In the genomic region with DNA sequence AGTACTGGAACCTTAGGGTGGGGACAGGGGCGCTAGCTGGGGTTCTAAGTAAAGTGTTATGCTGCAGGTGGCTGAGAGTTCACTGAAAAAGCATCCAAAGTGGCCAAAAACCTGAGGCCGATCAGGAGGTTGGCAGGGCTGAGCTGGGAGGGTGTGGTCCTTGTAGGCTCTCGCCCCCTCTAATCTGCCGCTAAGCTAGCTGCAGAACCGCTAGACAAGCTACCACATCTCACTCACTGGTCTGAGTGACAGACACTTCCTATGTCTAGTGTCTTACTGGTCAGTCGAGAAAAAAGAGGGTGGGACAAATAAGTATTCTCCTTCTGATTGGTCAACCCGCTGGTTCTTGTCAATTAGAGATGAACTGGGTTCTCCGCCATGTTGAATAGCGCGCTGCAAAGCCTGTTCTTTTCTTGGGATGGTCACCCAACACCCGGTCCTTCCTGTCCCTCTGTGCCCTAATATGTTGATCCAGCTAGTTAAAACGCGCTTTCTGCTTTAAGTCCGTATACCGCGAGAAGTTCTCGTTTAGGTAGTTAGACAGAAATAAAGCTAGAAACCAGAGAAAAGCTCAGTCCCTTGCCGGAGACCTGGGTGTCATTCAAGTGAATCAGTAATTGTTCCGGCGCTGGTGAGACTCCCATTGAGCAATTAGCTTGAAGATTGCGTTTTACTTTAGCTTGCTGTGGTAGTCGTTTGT, we compare ENCODE assay signal across 8 mouse cellular contexts. TPM values are rescaled to one million over a fixed set of nuclear protein-coding genes. Genes with fewer than 3 reads are reported as not detected.
A peak's percentile ranks its signal among the peaks of the same experiment; 100 is the strongest.
DNase-seq lines count a peak whose midpoint lies in the region; ATAC-seq lines count a peak whose summit lies in the region.

A gene (plus strand): TSS at position 51 of the 700 bp plus-strand sequence.

- peak; percentile 97 for ATAC-seq in inflammation-experienced regulatory T-cells, adult 6 months

- peaks cover 30% of the 10 kb centered on the region for H3K36me3 ChIP-seq in megakaryocyte, embryonic 14.5 days (replicated peaks; ENCODE audit: low read length)

- peaks cover 3% of the 10 kb centered on the region for H3K27me3 ChIP-seq in megakaryocyte, embryonic 14.5 days (replicated peaks)

- no peaks in the 10 kb centered on the region for H3K9me3 ChIP-seq in megakaryocyte, embryonic 14.5 days

- H3K4me1 ChIP-seq in megakaryocyte, embryonic 14.5 days: peaks cover 11% of the 10 kb centered on the region

- intact Hi-C loops in gastrocnemius, postnatal 14 days (cut with DNase I; ENCODE audit: low total_unique reads): loop anchor here (10.0 kb wide), 1 partner anchor 137 kb away; no protein-coding TSS in a partner anchor

- peak within 1 kb of the TSS; percentile 96 for H3K4me3 ChIP-seq in megakaryocyte, embryonic 14.5 days (replicated peaks)

- peak; percentile 73 for DNase-seq in adrenal gland, adult 8-10 months
- peak; percentile 91 for DNase-seq in embryo, embryonic 11 days
- peak; percentile 55 for DNase-seq in gastrocnemius, postnatal 14 days
- peak; percentile 89 to 93 for DNase-seq in left cerebral cortex, adult 9 months (ENCODE audit: low spot score in 2 of 2)
- peak; percentile 80 to 88 for DNase-seq in right cerebral cortex, adult 2 months (ENCODE audit: low spot score in 2 of 2)
- peak; percentile 63 to 64 for DNase-seq in urinary bladder, postnatal 36 days (ENCODE audit: low spot score in 2 of 2)

RNA-seq across cellular contexts. Expression of the gene that starts here (rescaled TPM):
- 10 to 100 TPM; 14.8 to 29.9 (median 22.3) TPM for total RNA-seq in adrenal gland, adult 8-10 months (2022)
- 1 to 10 TPM; 1.7 TPM for total RNA-seq in gastrocnemius, postnatal 14 days (2021)
- polyA plus RNA-seq in inflammation-experienced regulatory T-cells, adult 6 months (2017; shearing (Covaris generic)): 1 to 10 TPM; 2.0 to 6.1 (median 2.8) TPM
- polyA plus RNA-seq in megakaryocyte, embryonic 14.5 days (2012; ENCODE audit: insufficient read depth, low replicate concordance): 0.39 TPM in 1 of 2 replicates, not detected in the other

Comparison
In these comparisons a context has a peak if more than half of its experiments do, and no peak if none do; other contexts are left out.
1. Peak in every context shown above with its lines: DNase-seq, ATAC-seq and H3K4me3 ChIP-seq.
2. RNA of the gene that starts here (total RNA-seq): 14.8 to 29.9 TPM in adrenal gland, adult 8-10 months; 1.7 TPM in gastrocnemius, postnatal 14 days; every median in the first group is over 4 times any median in the second.